Mouse (Mus musculus) limb, embryonic 14.5 days (tissue): ENCODE data around the gene Rxfp4. TPM values are rescaled to one million over a fixed set of nuclear protein-coding genes. Genes with fewer than 3 reads are reported as not detected.

Source experiments
- ATAC-seq: fragments of 200-750 bp; cut with Nextera tagmentation; 2 replicates; pipeline ENCODE4 v1.8.0; 2017; ENCODE audit warnings: low read depth, moderate number of reproducible peaks, moderate TSS enrichment; ENCODE audit not compliant: low FRiP score
- DNase-seq: peaks from one replicate; pipeline ENCODE4 v3.0.0-alpha.2; 2015; ENCODE audit warnings: low spot score
- H3K27ac ChIP-seq: fragments of 300-500 bp; sonication (generic); replicated peaks from 2 replicates; pipeline ENCODE4 v1.5.1; 2014; ENCODE audit warnings: low read depth, mild to moderate bottlenecking, low read length, moderate library complexity, mixed read lengths
- H3K27me3 ChIP-seq: fragments of 300-500 bp; sonication (generic); 2 replicates; pipeline ENCODE4 v1.6.1; 2014; ENCODE audit warnings: low read length, mixed read lengths; ENCODE audit not compliant: control insufficient read depth, insufficient read depth
- H3K36me3 ChIP-seq: fragments of 300-500 bp; sonication (generic); 2 replicates; pipeline ENCODE4 v1.6.1; 2014; ENCODE audit warnings: mild to moderate bottlenecking, low read length, moderate library complexity, mixed read lengths; ENCODE audit not compliant: control insufficient read depth, insufficient read depth
- H3K4me1 ChIP-seq: fragments of 300-500 bp; sonication (generic); 2 replicates; pipeline ENCODE4 v1.6.1; 2014; ENCODE audit warnings: antibody characterized with exemption, low read length, mixed read lengths; ENCODE audit not compliant: control insufficient read depth, insufficient read depth
- H3K4me2 ChIP-seq: fragments of 300-500 bp; sonication (generic); replicated peaks from 2 replicates; pipeline ENCODE4 v1.6.1; 2014; ENCODE audit warnings: low read depth, mild to moderate bottlenecking, low read length, moderate library complexity; ENCODE audit not compliant: severe bottlenecking
- H3K4me3 ChIP-seq: fragments of 300-500 bp; sonication (generic); replicated peaks from 2 replicates; pipeline ENCODE4 v1.5.1; 2014; ENCODE audit warnings: low read length
- H3K9ac ChIP-seq: fragments of 300-500 bp; sonication (generic); 2 replicates; pipeline ENCODE4 v1.6.1; 2014; ENCODE audit warnings: mild to moderate bottlenecking, low read depth, low read length, moderate library complexity; ENCODE audit not compliant: severe bottlenecking
- H3K9me3 ChIP-seq: fragments of 300-500 bp; sonication (generic); 2 replicates; pipeline ENCODE4 v1.6.1; 2016; ENCODE audit warnings: low read length; ENCODE audit not compliant: control insufficient read depth
- POLR2A ChIP-seq: fragments of 200-500 bp; IDR thresholded peaks from 2 replicates; pipeline ENCODE4 v1.8.0; 2012; ENCODE audit warnings: inconsistent platforms, mild to moderate bottlenecking, moderate library complexity, borderline replicate concordance; ENCODE audit not compliant: insufficient read depth, insufficient read length; ENCODE audit errors: extremely low read depth
- WGBS: fragments of 180-500 bp; shearing (Covaris S2); extraction: QIAGEN DNeasy Blood & Tissue Kit; methylation state at CpG from one replicate; pipeline ENCODE4 v1.1.7; 2014; 5-methylcytosine and 5-hydroxymethylcytosine counted together
- polyA plus RNA-seq, 2 experiments: library from polyadenylated mRNA; depleted of rRNA in 1 of 2; stranded (reverse) in 1 of 2; unstranded in 1 of 2; fragments of >200 nt; fragmentation: Nextera tagmentation in 1 of 2; extraction: Ambion mirVana in 1 of 2; gene quantifications; 2 replicates each; pipeline versions ENCODE4 v1.2.1 to v1.2.3; 2012 to 2014

The Rxfp4 gene
- polyA plus RNA-seq, 2 experiments, result 0.15 TPM; not detected in 1

GRCm38 (mm10) chr3:88616951-88617500 is 35.9 kb downstream of the Rxfp4 start:
- Histone ChIP-seq H3K27me3 (no peaks in the 10 kb centered on the region), H3K4me3 (no peak overlapping the region), H3K4me1 (peaks cover 19% of the 10 kb centered on the region), H3K36me3 (no peaks in the 10 kb centered on the region), H3K9me3 (no peaks in the 10 kb centered on the region), H3K27ac (no peak overlapping the region), H3K9ac (no peak overlapping the region), H3K4me2 (no peak overlapping the region)
- no peak for TF ChIP-seq POLR2A
- WGBS, result 53% methylated on average over 3 of the region's 3 CpGs
- DNase-seq, result no peak
- no peak for ATAC-seq

DNA sequence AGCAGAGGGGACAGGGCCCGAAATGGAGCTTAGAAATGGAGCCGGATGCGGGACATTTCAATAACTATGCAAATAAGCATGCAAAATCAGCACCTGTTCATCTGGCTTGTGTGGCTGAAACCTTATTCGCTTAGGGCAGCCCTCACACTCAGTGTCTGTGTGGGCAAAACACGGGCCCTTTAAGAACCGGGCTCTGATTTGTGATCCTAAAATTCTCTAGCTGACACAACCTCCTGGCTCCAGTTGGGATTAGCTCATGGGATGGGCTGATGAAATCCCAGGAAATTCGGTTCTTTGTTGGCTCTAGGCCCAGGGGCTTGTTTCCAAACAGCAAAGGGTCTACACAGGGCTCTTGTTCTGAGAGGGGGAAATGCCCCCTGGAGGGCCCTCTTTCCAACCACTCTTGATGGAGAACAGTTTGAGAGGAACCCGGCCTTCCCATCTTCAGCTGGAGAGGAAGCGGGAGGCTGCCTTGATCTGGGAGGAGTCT is 37.0 kb downstream of the Rxfp4 start:
- Histone ChIP-seq H3K4me3 (no peak overlapping the region), H3K9ac (no peak overlapping the region), H3K4me1 (peaks cover 19% of the 10 kb centered on the region), H3K27ac (no peak overlapping the region; the same call in none of the 2 replicates), H3K27me3 (no peaks in the 10 kb centered on the region), H3K9me3 (no peaks in the 10 kb centered on the region), H3K36me3 (no peaks in the 10 kb centered on the region), H3K4me2 (no peak overlapping the region)
- DNase-seq, result peak; percentile 78
- 50% methylated on average over 9 of the region's 9 CpGs for WGBS
- peak; percentile 76 for ATAC-seq
- TF ChIP-seq POLR2A, result no peak

GRCm38 (mm10) chr3:88615117-88615516 is 37.8 kb downstream of the Rxfp4 start:
- no peak for TF ChIP-seq POLR2A
- ATAC-seq (no peak), DNase-seq (no peak)
- Histone ChIP-seq H3K4me1 (peaks cover 13% of the 10 kb centered on the region), H3K36me3 (no peaks in the 10 kb centered on the region), H3K27ac (peak overlapping the region; percentile 38; the same call in 1 of the 2 replicates), H3K27me3 (no peaks in the 10 kb centered on the region), H3K4me2 (no peak overlapping the region), H3K9me3 (no peaks in the 10 kb centered on the region), H3K9ac (0 out of 2 replicates have a peak overlapping the region, but pooled peaks have one; percentile 16), H3K4me3 (no peak overlapping the region)
- 52% methylated on average over 5 of the region's 5 CpGs for WGBS

DNA sequence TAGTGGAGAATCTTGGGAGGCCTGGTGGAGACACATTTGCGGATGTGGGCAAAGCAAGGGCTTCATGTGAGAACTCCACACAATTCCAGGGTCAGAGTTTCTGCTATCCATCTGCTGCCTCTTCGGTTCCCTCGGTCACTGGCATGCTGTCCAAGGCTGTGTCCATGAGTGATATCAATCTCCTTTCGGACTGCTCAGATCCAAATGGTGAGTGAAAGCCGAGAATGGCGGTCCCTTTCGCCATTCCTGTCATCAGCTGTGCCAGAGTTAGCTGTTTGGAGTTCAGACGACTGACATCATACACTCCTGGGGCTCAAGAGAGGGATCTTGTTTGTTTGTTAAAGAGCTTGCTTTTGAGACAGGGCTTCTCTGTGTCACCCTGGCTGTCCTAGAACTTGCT is 38.5 kb downstream of the Rxfp4 start:
- 68% methylated on average over 8 of the region's 8 CpGs for WGBS
- H3K9me3 ChIP-seq, result no peaks in the 10 kb centered on the region
- no peaks in the 10 kb centered on the region for H3K36me3 ChIP-seq
- ATAC-seq, result no peak
- H3K4me3 ChIP-seq, result no peak overlapping the region
- no peak overlapping the region for H3K9ac ChIP-seq
- DNase-seq, result no peak
- H3K27ac ChIP-seq, result no peak overlapping the region
- H3K27me3 ChIP-seq, result no peaks in the 10 kb centered on the region
- H3K4me2 ChIP-seq, result no peak overlapping the region
- TF ChIP-seq POLR2A, result no peak
- H3K4me1 ChIP-seq, result peaks cover 12% of the 10 kb centered on the region

- 67% methylated on average over 4 of the region's 4 CpGs for WGBS
- no peak overlapping the region for H3K4me3 ChIP-seq
- no peaks in the 10 kb centered on the region for H3K27me3 ChIP-seq
- H3K4me2 ChIP-seq, result no peak overlapping the region
- ATAC-seq (no peak), DNase-seq (no peak)
- no peak for TF ChIP-seq POLR2A
- no peak overlapping the region for H3K27ac ChIP-seq
- 0 out of 2 replicates have a peak, but pooled peaks cover 7% of the 10 kb centered on the region for H3K4me1 ChIP-seq
- no peaks in the 10 kb centered on the region for H3K9me3 ChIP-seq
- no peaks in the 10 kb centered on the region for H3K36me3 ChIP-seq
- no peak overlapping the region for H3K9ac ChIP-seq
Measured at GRCm38 (mm10) chr3:88609066-88609465, 43.9 kb downstream of the Rxfp4 start.
